Mouse (Mus musculus): ENCODE data around the gene Adsl. TPM values are rescaled to one million over a fixed set of nuclear protein-coding genes. Genes with fewer than 3 reads are reported as not detected.

Gene Adsl
- polyA plus RNA-seq, 1 experiment from 2014 or later: 197 TPM

DNA sequence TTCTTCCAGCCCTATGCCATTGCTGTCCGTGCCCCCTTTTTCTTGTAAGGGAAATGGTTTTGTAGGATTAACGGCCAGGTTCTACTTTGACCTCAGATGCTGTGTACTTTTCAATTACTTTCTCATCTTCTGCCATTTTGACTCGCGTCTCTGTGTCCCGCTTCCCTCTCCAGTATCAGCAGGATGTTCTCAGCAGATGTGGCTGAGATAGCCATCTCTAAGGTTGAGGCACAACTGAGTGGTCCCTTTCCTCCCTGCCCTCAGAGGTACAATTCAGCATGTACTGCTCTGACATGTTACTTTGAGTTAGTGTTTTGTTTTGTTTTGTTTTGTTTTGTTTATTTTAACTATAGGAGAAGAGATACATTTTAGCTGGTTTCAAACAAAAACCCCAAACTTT, 13.4 kb upstream of the Adsl start:
- H3K4me1 ChIP-seq (ENCODE audit: control insufficient read depth, insufficient read depth, low read length): no peaks in the 10 kb centered on the region
- 88% methylated on average over 5 of the region's 5 CpGs for WGBS
- H3K27ac ChIP-seq (ENCODE audit: low read depth, low read length): no peak overlapping the region
- no peaks in the 10 kb centered on the region for H3K27me3 ChIP-seq (ENCODE audit: control insufficient read depth, insufficient read depth, low read length)
- no peak for ATAC-seq (ENCODE audit: low FRiP score, low TSS enrichment)
- H3K4me3 ChIP-seq (ENCODE audit: low read length): no peak overlapping the region
- H3K4me2 ChIP-seq (replicated peaks; ENCODE audit: low read depth, low read length): no peak overlapping the region
- H3K36me3 ChIP-seq (ENCODE audit: control insufficient read depth, insufficient read depth, low read length): peaks cover 22% of the 10 kb centered on the region
- no peaks in the 10 kb centered on the region for H3K9me3 ChIP-seq (ENCODE audit: control insufficient read depth, low read length)
- no peak overlapping the region for H3K9ac ChIP-seq (ENCODE audit: low read depth, low read length)

DNA sequence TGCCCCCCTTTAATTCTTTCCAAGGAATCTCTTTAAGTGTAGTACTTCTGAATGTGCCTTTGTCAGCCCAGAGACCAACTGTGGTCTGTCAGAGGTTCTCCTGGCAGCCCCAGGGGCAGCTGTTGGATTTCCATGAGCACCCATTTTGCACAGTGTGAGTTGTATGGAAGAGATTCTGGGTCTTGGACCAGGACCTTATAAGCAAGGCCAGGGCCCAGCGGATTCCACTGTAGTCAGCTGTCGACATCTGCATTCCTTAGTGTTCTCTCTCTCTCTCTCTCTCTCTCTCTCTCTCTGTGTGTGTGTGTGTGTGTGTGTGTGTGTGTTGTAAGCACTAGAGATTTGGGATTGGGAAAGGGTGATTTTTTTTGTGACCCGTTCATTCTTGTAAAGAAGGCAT, 11.6 kb upstream of the Adsl start:
- no peak for ATAC-seq (ENCODE audit: low FRiP score, low TSS enrichment)
- Histone ChIP-seq H3K4me2 (replicated peaks; ENCODE audit: low read depth, low read length) (no peak overlapping the region), H3K36me3 (ENCODE audit: control insufficient read depth, insufficient read depth, low read length) (peaks cover 14% of the 10 kb centered on the region), H3K9me3 (ENCODE audit: control insufficient read depth, low read length) (no peaks in the 10 kb centered on the region), H3K27ac (ENCODE audit: low read depth, low read length) (no peak overlapping the region), H3K4me1 (ENCODE audit: control insufficient read depth, insufficient read depth, low read length) (no peaks in the 10 kb centered on the region), H3K27me3 (ENCODE audit: control insufficient read depth, insufficient read depth, low read length) (no peaks in the 10 kb centered on the region), H3K9ac (ENCODE audit: low read depth, low read length) (no peak overlapping the region), H3K4me3 (ENCODE audit: low read length) (no peak overlapping the region)
- WGBS: 84% methylated on average over 3 of the region's 3 CpGs

DNA sequence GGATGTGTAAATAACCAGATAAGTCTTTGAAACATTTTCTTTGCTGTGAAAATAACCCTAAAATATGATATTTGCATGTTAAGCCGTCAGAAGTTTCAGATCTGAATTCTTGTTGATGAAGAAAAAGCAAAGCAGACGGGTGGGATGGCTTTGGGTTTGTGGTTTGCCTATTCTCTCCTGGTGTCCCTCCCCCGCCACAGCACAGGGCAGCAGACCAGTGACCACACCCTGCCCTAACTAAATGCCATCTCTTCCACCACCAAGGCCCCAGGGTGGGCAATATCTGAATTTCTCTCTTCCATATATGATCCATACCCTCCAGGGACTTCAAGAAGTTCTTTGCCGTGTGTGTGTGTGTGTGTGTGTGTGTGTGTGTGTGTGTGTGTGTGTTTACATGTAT, 9.7 kb upstream of the Adsl start:
- WGBS: 90% methylated on average over 4 of the region's 4 CpGs
- H3K36me3 ChIP-seq (ENCODE audit: control insufficient read depth, insufficient read depth, low read length): peaks cover 8% of the 10 kb centered on the region
- no peak for ATAC-seq (ENCODE audit: low FRiP score, low TSS enrichment)

DNA sequence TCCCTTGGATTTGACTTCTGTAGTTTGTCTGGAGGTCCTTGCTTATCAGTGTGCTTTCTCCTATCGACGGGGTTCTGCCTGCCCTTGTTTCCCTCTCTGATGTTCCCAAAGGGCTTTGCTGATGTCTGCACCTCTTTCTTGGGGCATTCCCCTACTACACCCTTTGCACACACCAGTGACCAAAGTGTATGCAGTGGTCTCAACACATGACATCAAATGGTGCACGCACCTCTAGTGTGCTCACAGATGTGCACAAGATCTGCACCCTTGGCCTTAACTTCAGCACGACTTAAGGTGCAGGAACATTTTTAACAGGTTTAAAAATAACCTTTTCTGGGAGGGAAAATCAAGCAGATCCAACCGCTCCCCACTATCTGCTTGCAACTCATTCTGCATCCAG, 8.9 kb upstream of the Adsl start:
- Histone ChIP-seq H3K4me2 (replicated peaks; ENCODE audit: low read depth, low read length) (no peak overlapping the region), H3K9ac (ENCODE audit: low read depth, low read length) (no peak overlapping the region), H3K4me3 (ENCODE audit: low read length) (no peak overlapping the region), H3K9me3 (ENCODE audit: control insufficient read depth, low read length) (no peaks in the 10 kb centered on the region), H3K27me3 (ENCODE audit: control insufficient read depth, insufficient read depth, low read length) (no peaks in the 10 kb centered on the region), H3K36me3 (ENCODE audit: control insufficient read depth, insufficient read depth, low read length) (peaks cover 6% of the 10 kb centered on the region; the same call in 1 of the 2 replicates), H3K4me1 (ENCODE audit: control insufficient read depth, insufficient read depth, low read length) (no peaks in the 10 kb centered on the region), H3K27ac (ENCODE audit: low read depth, low read length) (no peak overlapping the region)
- 77% methylated on average over 5 of the region's 5 CpGs for WGBS
- ATAC-seq (ENCODE audit: low FRiP score, low TSS enrichment): no peak

More for the DNA sequence above, 9.7 kb upstream of the Adsl start:
- H3K4me3 ChIP-seq (ENCODE audit: low read length): no peak overlapping the region
- no peaks in the 10 kb centered on the region for H3K4me1 ChIP-seq (ENCODE audit: control insufficient read depth, insufficient read depth, low read length)
- H3K9ac ChIP-seq (ENCODE audit: low read depth, low read length): no peak overlapping the region
- no peak overlapping the region for H3K27ac ChIP-seq (ENCODE audit: low read depth, low read length)
- H3K9me3 ChIP-seq (ENCODE audit: control insufficient read depth, low read length): no peaks in the 10 kb centered on the region
- H3K27me3 ChIP-seq (ENCODE audit: control insufficient read depth, insufficient read depth, low read length): no peaks in the 10 kb centered on the region
- H3K4me2 ChIP-seq (replicated peaks; ENCODE audit: low read depth, low read length): no peak overlapping the region

DNA sequence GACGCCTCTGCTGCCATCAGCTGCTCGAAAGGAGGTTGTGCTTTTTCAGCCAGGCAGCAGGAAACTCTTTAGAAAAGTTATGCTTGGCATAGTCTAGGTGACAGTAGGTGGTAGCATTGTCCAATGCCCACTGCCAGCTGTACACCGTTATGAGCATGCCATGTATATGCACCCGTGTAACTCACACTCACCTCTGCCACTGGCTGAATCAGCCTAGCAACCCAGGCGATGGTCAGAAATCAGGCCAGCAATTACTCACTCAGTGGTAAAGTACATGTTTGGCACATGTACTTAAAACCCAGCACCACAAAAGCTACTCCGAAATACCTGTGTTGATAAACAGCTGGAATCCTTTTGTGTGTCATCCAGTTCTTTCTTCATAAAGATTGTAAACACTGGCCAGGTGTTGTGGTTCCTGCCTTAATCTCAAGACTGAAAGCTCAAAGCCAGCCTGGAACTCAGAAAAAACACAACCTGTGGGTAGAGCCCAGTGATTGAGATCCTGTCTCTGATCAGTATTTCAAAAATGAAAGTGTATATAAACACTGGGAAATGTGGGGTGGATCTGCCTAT, 6.7 kb upstream of the Adsl start:
- Histone ChIP-seq H3K27me3 (ENCODE audit: control insufficient read depth, insufficient read depth, low read length) (no peaks in the 10 kb centered on the region), H3K9me3 (ENCODE audit: control insufficient read depth, low read length) (no peaks in the 10 kb centered on the region), H3K36me3 (ENCODE audit: control insufficient read depth, insufficient read depth, low read length) (0 out of 2 replicates have a peak, but pooled peaks cover 3% of the 10 kb centered on the region), H3K4me3 (ENCODE audit: low read length) (no peak overlapping the region), H3K4me2 (replicated peaks; ENCODE audit: low read depth, low read length) (no peak overlapping the region), H3K9ac (ENCODE audit: low read depth, low read length) (no peak overlapping the region), H3K27ac (ENCODE audit: low read depth, low read length) (no peak overlapping the region), H3K4me1 (ENCODE audit: control insufficient read depth, insufficient read depth, low read length) (no peaks in the 10 kb centered on the region)
- ATAC-seq (ENCODE audit: low FRiP score, low TSS enrichment): no peak
- 93% methylated on average over 6 of the region's 6 CpGs for WGBS

DNA sequence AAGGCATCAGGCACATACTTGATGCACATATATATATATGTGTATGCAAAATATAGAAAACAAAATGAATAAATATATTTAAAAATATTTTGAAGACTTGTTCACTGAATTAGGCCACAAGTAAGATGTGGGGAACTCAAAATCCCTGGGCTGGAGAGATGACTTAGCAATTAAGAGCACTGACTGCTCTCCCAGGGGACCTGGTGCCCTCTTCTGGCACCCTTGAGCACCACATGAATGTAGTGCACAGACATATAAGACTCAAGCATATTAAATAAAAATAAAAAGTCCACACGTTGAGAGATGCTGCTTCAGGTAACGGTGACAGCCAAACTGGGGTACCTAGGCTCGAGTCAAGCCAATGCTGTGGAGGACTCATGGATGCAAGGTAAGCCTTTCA, 2.4 kb upstream of the Adsl start:
- no peak overlapping the region for H3K9ac ChIP-seq (ENCODE audit: low read depth, low read length)
- peaks cover 14% of the 10 kb centered on the region for H3K4me1 ChIP-seq (ENCODE audit: control insufficient read depth, insufficient read depth, low read length)
- ATAC-seq (ENCODE audit: low FRiP score, low TSS enrichment): no peak
- H3K27ac ChIP-seq (ENCODE audit: low read depth, low read length): no peak overlapping the region
- H3K4me3 ChIP-seq (ENCODE audit: low read length): no peak overlapping the region
- WGBS: 67% methylated on average over 3 of the region's 3 CpGs
- H3K4me2 ChIP-seq (replicated peaks; ENCODE audit: low read depth, low read length): no peak overlapping the region
- H3K36me3 ChIP-seq (ENCODE audit: control insufficient read depth, insufficient read depth, low read length): peaks cover 4% of the 10 kb centered on the region; the same call in 1 of the 2 replicates
- H3K27me3 ChIP-seq (ENCODE audit: control insufficient read depth, insufficient read depth, low read length): no peaks in the 10 kb centered on the region
- no peaks in the 10 kb centered on the region for H3K9me3 ChIP-seq (ENCODE audit: control insufficient read depth, low read length)

DNA sequence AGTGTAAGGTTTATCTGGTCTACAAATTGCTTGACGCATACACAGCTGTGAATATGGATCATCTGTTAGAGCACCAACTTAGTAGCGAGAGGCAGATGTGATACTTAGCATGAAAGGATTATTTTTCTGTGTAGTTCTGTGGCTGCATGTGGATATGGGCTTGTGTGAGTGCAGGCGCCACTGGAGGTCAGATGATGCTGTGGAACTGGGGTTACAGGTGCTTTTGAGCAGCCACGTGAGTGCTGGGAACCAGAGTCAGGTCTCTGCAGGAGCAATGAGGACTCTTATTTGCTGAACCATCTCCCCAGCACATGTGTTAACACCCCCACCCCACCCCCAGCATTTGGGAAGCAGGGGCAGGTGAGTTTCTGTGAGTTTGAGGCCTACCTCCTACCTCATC, 1.1 kb downstream of the Adsl start:
- ATAC-seq (ENCODE audit: low FRiP score, low TSS enrichment): no peak

DNA sequence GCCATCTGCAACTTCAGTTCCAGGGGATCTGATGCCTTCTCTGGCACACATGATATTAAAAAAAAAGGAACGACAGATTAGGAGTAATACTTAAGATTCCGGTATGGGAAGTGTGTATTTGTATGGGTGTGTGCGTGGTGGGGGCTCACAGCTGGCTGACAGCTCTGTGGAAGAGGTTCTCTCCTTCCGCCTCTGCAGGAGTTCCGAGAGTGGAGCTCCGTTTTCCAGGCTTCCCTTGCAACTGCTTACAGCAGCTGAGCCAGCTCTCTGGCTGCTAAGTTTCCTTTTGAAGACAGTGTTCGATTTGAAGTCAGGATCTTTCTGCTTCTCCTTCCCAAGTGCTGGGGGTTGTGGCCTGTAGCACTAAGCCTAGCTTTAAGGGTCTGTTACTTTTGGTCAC, 1.8 kb downstream of the Adsl start:
- peak overlapping the region; percentile 78 for H3K4me2 ChIP-seq (replicated peaks; ENCODE audit: low read depth, low read length)
- no peak overlapping the region for H3K9ac ChIP-seq (ENCODE audit: low read depth, low read length)
- H3K4me1 ChIP-seq (ENCODE audit: control insufficient read depth, insufficient read depth, low read length): peaks cover 14% of the 10 kb centered on the region
- H3K36me3 ChIP-seq (ENCODE audit: control insufficient read depth, insufficient read depth, low read length): peaks cover 35% of the 10 kb centered on the region
- no peaks in the 10 kb centered on the region for H3K27me3 ChIP-seq (ENCODE audit: control insufficient read depth, insufficient read depth, low read length)
- H3K9me3 ChIP-seq (ENCODE audit: control insufficient read depth, low read length): no peaks in the 10 kb centered on the region
- H3K27ac ChIP-seq (ENCODE audit: low read depth, low read length): no peak overlapping the region
- WGBS: 95% methylated on average over 7 of the region's 7 CpGs
- H3K4me3 ChIP-seq (ENCODE audit: low read length): no peak overlapping the region
- ATAC-seq (ENCODE audit: low FRiP score, low TSS enrichment): no peak

More for the DNA sequence above, 1.1 kb downstream of the Adsl start:
- H3K9ac ChIP-seq (ENCODE audit: low read depth, low read length): peak overlapping the region; percentile 70; the same call in 1 of the 2 replicates
- H3K36me3 ChIP-seq (ENCODE audit: control insufficient read depth, insufficient read depth, low read length): peaks cover 29% of the 10 kb centered on the region
- H3K4me1 ChIP-seq (ENCODE audit: control insufficient read depth, insufficient read depth, low read length): peaks cover 14% of the 10 kb centered on the region
- WGBS: 56% methylated on average over 4 of the region's 4 CpGs
- no peaks in the 10 kb centered on the region for H3K9me3 ChIP-seq (ENCODE audit: control insufficient read depth, low read length)
- no peaks in the 10 kb centered on the region for H3K27me3 ChIP-seq (ENCODE audit: control insufficient read depth, insufficient read depth, low read length)
- H3K27ac ChIP-seq (ENCODE audit: low read depth, low read length): no peak overlapping the region
- peak overlapping the region; percentile 78 for H3K4me2 ChIP-seq (replicated peaks; ENCODE audit: low read depth, low read length)
- peak overlapping the region; percentile 85 for H3K4me3 ChIP-seq (ENCODE audit: low read length)

DNA sequence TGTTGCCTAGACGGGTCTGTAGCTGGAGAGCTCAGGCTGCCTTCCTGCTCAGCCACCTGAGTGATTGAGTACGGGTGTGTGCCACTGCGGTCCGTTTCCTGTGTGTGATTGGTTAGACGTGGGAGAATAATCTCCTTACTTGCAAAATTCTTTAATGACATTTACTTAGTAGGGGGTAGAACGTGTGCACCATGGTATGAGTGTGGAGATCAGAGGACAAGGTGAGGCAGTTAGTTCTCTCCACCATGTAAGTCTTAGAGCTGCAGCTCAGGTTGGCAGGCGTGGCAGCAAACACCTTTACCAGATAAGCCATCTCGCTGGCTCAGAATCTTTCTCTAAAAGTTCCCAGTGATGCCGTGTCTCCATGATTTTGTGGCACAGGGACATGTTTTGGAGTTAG, 5.7 kb downstream of the Adsl start:
- WGBS: 90% methylated on average over 9 of the region's 9 CpGs
- Histone ChIP-seq H3K27me3 (ENCODE audit: control insufficient read depth, insufficient read depth, low read length) (no peaks in the 10 kb centered on the region), H3K36me3 (ENCODE audit: control insufficient read depth, insufficient read depth, low read length) (peaks cover 71% of the 10 kb centered on the region), H3K9ac (ENCODE audit: low read depth, low read length) (no peak overlapping the region), H3K4me1 (ENCODE audit: control insufficient read depth, insufficient read depth, low read length) (peaks cover 13% of the 10 kb centered on the region), H3K4me3 (ENCODE audit: low read length) (no peak overlapping the region), H3K9me3 (ENCODE audit: control insufficient read depth, low read length) (no peaks in the 10 kb centered on the region), H3K4me2 (replicated peaks; ENCODE audit: low read depth, low read length) (no peak overlapping the region), H3K27ac (ENCODE audit: low read depth, low read length) (no peak overlapping the region)
- ATAC-seq (ENCODE audit: low FRiP score, low TSS enrichment): no peak

All from kidney, embryonic 14.5 days (tissue).